Mouse (Mus musculus) midbrain, embryonic 15.5 days (tissue): ENCODE results near the gene Fcgr1. TPM values are rescaled to one million over a fixed set of nuclear protein-coding genes. Genes with fewer than 3 reads are reported as not detected.
"Not testable (repeated sequence)": the region's sequence is repeated elsewhere in the genome, so short reads cannot be mapped to it uniquely, and the experiment has no call there.

Experiments used
- ATAC-seq: fragments of 200-750 bp; cut with Nextera tagmentation; replicated peaks from 2 replicates; pipeline ENCODE4 v1.8.0; 2017; ENCODE audit warnings: moderate TSS enrichment
- H3K27ac ChIP-seq: fragments of 300-500 bp; sonication (generic); 2 replicates; pipeline ENCODE4 v1.5.1; 2015; ENCODE audit warnings: mild to moderate bottlenecking, inconsistent platforms
- H3K27me3 ChIP-seq: fragments of 300-500 bp; sonication (generic); replicated peaks from 2 replicates; pipeline ENCODE4 v1.6.1; 2015; ENCODE audit warnings: inconsistent platforms
- H3K36me3 ChIP-seq: fragments of 300-500 bp; sonication (generic); replicated peaks from 2 replicates; pipeline ENCODE4 v1.6.1; 2015; ENCODE audit warnings: inconsistent platforms
- H3K4me1 ChIP-seq: fragments of 300-500 bp; sonication (generic); 2 replicates; pipeline ENCODE4 v1.6.1; 2015; ENCODE audit warnings: inconsistent platforms
- H3K4me2 ChIP-seq: fragments of 300-500 bp; sonication (generic); 2 replicates; pipeline ENCODE4 v1.6.1; 2015; ENCODE audit warnings: inconsistent platforms, mild to moderate bottlenecking, moderate library complexity
- H3K4me3 ChIP-seq: fragments of 300-500 bp; sonication (generic); 2 replicates; pipeline ENCODE4 v1.5.1; 2015; ENCODE audit warnings: mild to moderate bottlenecking, inconsistent platforms
- H3K9ac ChIP-seq: fragments of 300-500 bp; sonication (generic); 2 replicates; pipeline ENCODE4 v1.6.1; 2015; ENCODE audit warnings: mild to moderate bottlenecking, inconsistent platforms
- H3K9me3 ChIP-seq: fragments of 300-500 bp; sonication (generic); 2 replicates; pipeline ENCODE4 v1.6.1; 2016; ENCODE audit warnings: inconsistent platforms
- WGBS: fragments of 180-500 bp; shearing (Covaris S2); methylation state at CpG from one replicate; pipeline ENCODE4 v1.1.7; 2015; ENCODE audit warnings: mixed read lengths; 5-methylcytosine and 5-hydroxymethylcytosine counted together
- polyA plus RNA-seq: library from polyadenylated mRNA; unstranded; fragments of >200 nt; fragmentation: Nextera tagmentation; extraction: Ambion mirVana; gene quantifications from 2 replicates; pipeline ENCODE4 v1.2.1, GENCODE M21; 2015

Fcgr1 gene
- polyA plus RNA-seq, 1 experiment from 2014 or later = 1.0 TPM

- H3K4me3 ChIP-seq = no peak overlapping the region
- 2% methylated on average over 25 of the region's 25 CpGs for WGBS
- no peak overlapping the region for H3K4me2 ChIP-seq
Measured at GRCm38 (mm10) chr3:96333396-96334174, 39.8 kb upstream of the Fcgr1 start.

GRCm38 (mm10) chr3:96332631-96333395, 39.0 kb upstream of the Fcgr1 start:
- Histone ChIP-seq H3K9me3 (no peaks in the 10 kb centered on the region), H3K27me3 (peaks cover 89% of the 10 kb centered on the region), H3K36me3 (no peaks in the 10 kb centered on the region), H3K4me2 (no peak overlapping the region), H3K9ac (no peak overlapping the region), H3K4me1 (no peaks in the 10 kb centered on the region), H3K27ac (no peak overlapping the region), H3K4me3 (no peak overlapping the region)
- ATAC-seq = no peak
- WGBS = 4% methylated on average over 27 of the region's 27 CpGs

More at GRCm38 (mm10) chr3:96333396-96334174, 39.8 kb upstream of the Fcgr1 start:
- no peaks in the 10 kb centered on the region for H3K9me3 ChIP-seq
- no peak for ATAC-seq
- no peaks in the 10 kb centered on the region for H3K4me1 ChIP-seq
- H3K27ac ChIP-seq = no peak overlapping the region
- H3K36me3 ChIP-seq = no peaks in the 10 kb centered on the region
- peaks cover 96% of the 10 kb centered on the region for H3K27me3 ChIP-seq
- no peak overlapping the region for H3K9ac ChIP-seq

GRCm38 (mm10) chr3:96332000-96332399, 38.2 kb upstream of the Fcgr1 start:
- 20% methylated on average over 14 of the region's 14 CpGs for WGBS
- 0 out of 2 replicates have a peak, but pooled peaks cover 2% of the 10 kb centered on the region for H3K4me1 ChIP-seq
- H3K4me2 ChIP-seq = no peak overlapping the region
- no peak overlapping the region for H3K27ac ChIP-seq
- H3K4me3 ChIP-seq = no peak overlapping the region
- no peaks in the 10 kb centered on the region for H3K36me3 ChIP-seq
- H3K9me3 ChIP-seq = no peaks in the 10 kb centered on the region
- no peak overlapping the region for H3K9ac ChIP-seq
- peaks cover 88% of the 10 kb centered on the region for H3K27me3 ChIP-seq
- no peak for ATAC-seq

GRCm38 (mm10) chr3:96331438-96331837, 37.7 kb upstream of the Fcgr1 start:
- no peak overlapping the region for H3K27ac ChIP-seq
- H3K9ac ChIP-seq = no peak overlapping the region
- 0 out of 2 replicates have a peak, but pooled peaks cover 2% of the 10 kb centered on the region for H3K4me1 ChIP-seq
- peaks cover 86% of the 10 kb centered on the region for H3K27me3 ChIP-seq
- no peaks in the 10 kb centered on the region for H3K36me3 ChIP-seq
- H3K4me2 ChIP-seq = no peak overlapping the region
- WGBS = 72% methylated on average over 7 of the region's 7 CpGs
- no peaks in the 10 kb centered on the region for H3K9me3 ChIP-seq
- no peak overlapping the region for H3K4me3 ChIP-seq
- no peak for ATAC-seq

- H3K4me1 ChIP-seq = 0 out of 2 replicates have a peak, but pooled peaks cover 2% of the 10 kb centered on the region
- 69% methylated on average over 7 of the region's 7 CpGs for whole genome bisulfite sequencing
- ATAC-seq = no peak
Measured at GRCm38 (mm10) chr3:96330603-96331002, 36.8 kb upstream of the Fcgr1 start.

GRCm38 (mm10) chr3:96330181-96330580, 36.4 kb upstream of the Fcgr1 start:
- Histone ChIP-seq H3K4me2 (no peak overlapping the region), H3K27me3 (peaks cover 86% of the 10 kb centered on the region), H3K4me3 (no peak overlapping the region), H3K9ac (no peak overlapping the region), H3K27ac (no peak overlapping the region), H3K36me3 (no peaks in the 10 kb centered on the region), H3K9me3 (no peaks in the 10 kb centered on the region), H3K4me1 (0 out of 2 replicates have a peak, but pooled peaks cover 2% of the 10 kb centered on the region)
- 90% methylated on average over 4 of the region's 4 CpGs for whole genome bisulfite sequencing
- ATAC-seq = no peak

More at GRCm38 (mm10) chr3:96330603-96331002, 36.8 kb upstream of the Fcgr1 start:
- no peak overlapping the region for H3K27ac ChIP-seq
- no peaks in the 10 kb centered on the region for H3K9me3 ChIP-seq
- H3K36me3 ChIP-seq = no peaks in the 10 kb centered on the region
- H3K4me2 ChIP-seq = no peak overlapping the region
- H3K27me3 ChIP-seq = peaks cover 86% of the 10 kb centered on the region
- no peak overlapping the region for H3K9ac ChIP-seq
- H3K4me3 ChIP-seq = no peak overlapping the region

- Histone ChIP-seq H3K4me3 (no peak overlapping the region), H3K36me3 (no peaks in the 10 kb centered on the region), H3K27me3 (peaks cover 85% of the 10 kb centered on the region), H3K4me1 (0 out of 2 replicates have a peak, but pooled peaks cover 2% of the 10 kb centered on the region), H3K27ac (no peak overlapping the region), H3K9me3 (no peaks in the 10 kb centered on the region), H3K9ac (no peak overlapping the region), H3K4me2 (no peak overlapping the region)
- no peak for ATAC-seq
- 17% methylated on average over 15 of the region's 15 CpGs for WGBS
Measured at GRCm38 (mm10) chr3:96328730-96329387, 35.1 kb upstream of the Fcgr1 start.

GRCm38 (mm10) chr3:96328060-96328729, 34.4 kb upstream of the Fcgr1 start:
- not testable (repeated sequence) for H3K27ac ChIP-seq, H3K4me1 ChIP-seq, H3K9ac ChIP-seq, H3K9me3 ChIP-seq, H3K36me3 ChIP-seq
- peak overlapping the region; percentile 54 for H3K4me2 ChIP-seq
- under 1% methylated on average over 49 of the region's 49 CpGs for WGBS
- peak; percentile 82 for ATAC-seq
- H3K27me3 ChIP-seq = peaks cover 83% of the 10 kb centered on the region
- peak overlapping the region; percentile 30 for H3K4me3 ChIP-seq

GRCm38 (mm10) chr3:96327647-96328046, 33.9 kb upstream of the Fcgr1 start:
- Histone ChIP-seq H3K9ac (no peak overlapping the region), H3K4me3 (peak overlapping the region; percentile 30), H3K27me3 (peaks cover 79% of the 10 kb centered on the region), H3K27ac (no peak overlapping the region), H3K4me2 (peak overlapping the region; percentile 54), H3K9me3 (no peaks in the 10 kb centered on the region), H3K36me3 (no peaks in the 10 kb centered on the region), H3K4me1 (0 out of 2 replicates have a peak, but pooled peaks cover 2% of the 10 kb centered on the region)
- ATAC-seq = peak; percentile 54
- WGBS = 1% methylated on average over 16 of the region's 18 CpGs

- Histone ChIP-seq H3K9ac (no peak overlapping the region), H3K9me3 (no peaks in the 10 kb centered on the region), H3K27me3 (peaks cover 79% of the 10 kb centered on the region), H3K4me1 (0 out of 2 replicates have a peak, but pooled peaks cover 2% of the 10 kb centered on the region), H3K4me3 (no peak overlapping the region), H3K27ac (no peak overlapping the region), H3K36me3 (no peaks in the 10 kb centered on the region), H3K4me2 (no peak overlapping the region)
- ATAC-seq = 0 out of 2 replicates have a peak, but pooled peaks have one; percentile 56
- WGBS = 3% methylated on average over 6 of the region's 6 CpGs
Measured at GRCm38 (mm10) chr3:96327131-96327530, 33.4 kb upstream of the Fcgr1 start.

- peaks cover 57% of the 10 kb centered on the region for H3K27me3 ChIP-seq
- WGBS = 65% methylated on average over 6 of the region's 6 CpGs
Measured at GRCm38 (mm10) chr3:96323806-96324205, 30.0 kb upstream of the Fcgr1 start.

More at GRCm38 (mm10) chr3:96323806-96324205, 30.0 kb upstream of the Fcgr1 start:
- not testable (repeated sequence) for ATAC-seq, H3K27ac ChIP-seq, H3K9me3 ChIP-seq, H3K4me3 ChIP-seq, H3K9ac ChIP-seq, H3K4me2 ChIP-seq, H3K36me3 ChIP-seq, H3K4me1 ChIP-seq
